Mouse (Mus musculus) T-helper 2 cell (primary cell): Measurements from ENCODE around the gene Slc37a1.
"Not testable (repeated sequence)": the region's sequence is repeated elsewhere in the genome, so short reads cannot be mapped to it uniquely, and the experiment has no call there.

ENCODE experiments used
- in situ Hi-C: fragments of 300-600 bp; cut with MboI, MseI; formaldehyde crosslinking; loops from one replicate; pipeline ENCODE4 v1.15.1; 2025; ENCODE audit warnings: high pct_unique_total_duplicates

The Slc37a1 gene

DNA sequence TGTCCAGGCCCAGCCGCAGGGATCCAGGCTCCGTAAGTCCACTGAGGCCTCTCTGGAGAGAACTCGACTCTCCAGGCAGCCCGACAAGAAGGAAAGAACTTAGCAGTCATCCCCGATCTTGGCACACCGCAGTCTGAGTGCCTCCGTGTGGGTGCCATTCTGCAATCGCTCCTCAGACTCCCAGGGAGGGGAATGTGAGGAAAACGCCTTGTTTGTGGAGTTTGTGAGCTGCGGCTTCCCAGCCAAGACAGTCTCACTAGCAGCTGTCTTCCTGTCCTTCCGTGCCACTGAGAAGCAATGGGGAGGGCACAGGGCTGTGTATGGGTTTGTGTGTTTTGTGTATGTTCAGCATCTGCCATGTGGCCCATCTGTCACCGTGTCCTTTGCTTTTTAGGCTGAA is 62.8 kb downstream of the Slc37a1 start:
- in situ Hi-C loops, result no loop called here

DNA sequence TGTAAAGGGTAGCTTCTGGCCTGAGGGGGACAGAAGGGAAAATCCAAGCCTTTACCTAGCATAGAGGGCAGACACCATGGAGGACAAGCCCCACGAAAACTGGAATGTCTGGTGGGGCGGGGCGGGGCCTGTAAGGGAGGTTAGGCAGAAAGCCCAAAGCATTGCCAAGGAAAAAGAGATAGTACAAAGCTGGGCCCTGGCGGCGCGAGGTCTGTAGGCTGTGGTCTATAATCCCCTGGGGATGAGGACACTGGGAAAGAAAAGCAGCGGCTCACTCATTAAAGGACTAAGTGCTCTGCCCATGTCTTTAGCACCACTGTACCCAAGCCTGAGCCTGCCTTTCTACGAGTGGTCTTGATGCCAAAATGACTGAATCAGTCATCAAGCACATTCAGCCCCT is 65.4 kb downstream of the Slc37a1 start:
- in situ Hi-C loops, result no loop called here

DNA sequence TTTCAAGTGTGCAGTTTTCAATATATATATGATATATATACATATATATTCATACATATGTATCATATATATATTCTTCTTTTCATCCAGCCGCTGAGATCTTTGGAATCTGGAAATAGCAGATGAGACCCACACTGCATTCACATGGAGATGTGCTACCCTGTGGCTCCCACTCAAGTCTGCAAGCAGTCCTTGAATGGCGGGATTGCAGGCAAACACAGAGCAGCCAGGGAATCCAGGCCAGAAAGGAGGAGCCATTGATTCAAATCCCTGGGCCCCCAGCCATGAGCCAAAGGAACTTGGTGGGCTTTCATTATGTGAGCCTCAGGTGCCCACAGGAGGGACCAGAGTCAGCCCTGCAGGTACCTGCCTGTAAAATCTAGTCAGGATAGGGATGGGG is 66.7 kb downstream of the Slc37a1 start:
- in situ Hi-C loops, result no loop called here

DNA sequence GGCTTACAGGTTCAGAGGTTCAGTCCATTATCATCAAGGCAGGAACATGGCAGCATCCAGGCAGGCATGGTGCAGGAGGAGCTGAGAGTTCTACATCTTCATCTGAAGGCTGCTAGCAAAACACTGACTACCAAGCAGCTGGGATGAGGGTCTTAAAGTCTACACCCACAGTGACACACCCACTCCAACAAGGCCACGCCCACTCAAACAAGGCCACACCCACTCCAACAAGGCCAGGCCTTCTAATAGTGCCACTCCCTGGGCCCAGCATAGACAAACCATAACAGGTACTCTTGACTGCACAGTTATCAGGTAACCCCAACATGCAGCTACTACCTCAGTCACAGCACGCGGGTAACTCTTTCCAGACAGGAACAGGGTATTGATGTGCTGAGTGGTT is 68.1 kb downstream of the Slc37a1 start:
- in situ Hi-C loops, result not testable (repeated sequence)

DNA sequence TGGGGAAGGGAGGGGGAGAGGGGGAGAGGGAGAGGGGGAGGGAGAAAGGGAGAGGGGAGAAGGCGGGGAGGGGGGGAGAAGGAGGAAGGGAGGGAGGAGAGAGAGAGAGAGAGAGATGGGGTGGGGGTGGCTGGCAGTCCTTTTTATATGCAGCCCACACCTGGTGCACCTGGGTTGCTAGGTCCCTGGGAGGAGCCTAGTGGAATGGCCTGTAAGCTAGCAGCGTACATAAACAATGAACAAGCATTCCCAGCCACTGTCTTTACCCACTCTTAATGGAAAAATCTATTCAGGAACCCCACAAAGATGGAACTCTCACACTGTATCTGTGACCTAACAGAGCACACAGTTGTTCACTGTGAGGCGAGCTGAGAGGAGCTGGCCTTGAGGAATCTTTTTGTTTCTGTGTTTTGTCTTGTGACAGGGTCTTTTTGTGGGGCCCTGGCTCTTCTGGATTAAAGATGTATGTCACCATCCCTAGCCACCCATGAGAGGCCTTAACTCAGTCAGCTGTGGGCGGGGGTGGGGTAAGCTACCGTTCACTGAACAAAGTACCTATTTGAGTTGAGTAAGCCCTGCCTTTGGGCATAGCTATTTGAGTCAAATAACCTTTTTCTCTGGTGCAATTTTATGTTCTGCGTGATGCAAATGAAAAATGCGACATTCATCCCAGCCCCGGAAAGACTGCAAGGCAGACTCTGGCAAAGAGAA is 69.4 kb downstream of the Slc37a1 start:
- in situ Hi-C loops, result no loop called here

DNA sequence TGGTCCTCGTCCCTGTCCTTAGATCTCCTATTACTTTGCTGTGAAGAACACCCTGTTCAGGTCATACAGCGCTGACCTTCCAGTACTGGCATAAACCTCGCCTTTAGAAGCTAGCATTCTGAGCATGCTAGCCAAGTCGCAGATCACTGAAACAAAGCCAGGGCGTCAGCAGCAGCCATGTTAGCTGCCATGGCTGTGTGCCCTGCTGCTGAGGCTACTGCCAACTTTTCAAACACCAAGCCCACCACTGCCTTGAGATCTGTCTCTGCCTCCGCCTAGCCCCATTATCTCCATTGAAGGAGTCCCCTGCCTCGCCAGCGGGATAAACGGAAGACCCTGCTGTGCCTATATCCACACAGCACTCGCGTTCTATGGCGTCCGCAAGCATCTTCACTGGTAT is 74.0 kb downstream of the Slc37a1 start:
- in situ Hi-C loops, result no loop called here

DNA sequence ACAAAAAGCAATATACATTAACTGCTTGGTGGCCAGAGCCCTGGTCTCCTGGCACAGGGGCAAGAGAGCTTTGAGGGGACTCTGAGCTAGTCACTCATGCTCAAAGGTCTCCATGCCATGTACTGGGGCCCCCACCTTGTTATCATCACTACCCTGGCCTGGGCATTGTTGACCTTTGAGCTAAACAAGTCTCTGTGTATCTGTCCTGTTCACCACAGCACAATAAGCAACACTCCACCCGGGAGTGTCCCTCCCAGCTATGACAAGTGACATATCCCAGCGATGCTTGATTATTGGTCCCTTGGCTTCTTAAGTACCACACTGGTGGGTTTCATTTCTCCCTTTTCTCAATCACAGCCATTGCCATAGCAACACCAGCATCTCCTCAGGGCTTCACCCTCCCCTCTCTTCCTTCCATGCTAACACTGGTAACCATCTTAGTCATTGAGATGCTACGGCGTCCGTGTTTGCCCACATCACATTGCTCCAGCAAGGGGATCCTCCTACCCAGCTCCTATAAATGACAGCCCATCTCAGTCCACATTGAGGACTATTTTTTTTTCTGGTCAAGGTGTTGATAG is 79.1 kb downstream of the Slc37a1 start:
- in situ Hi-C loops, result no loop called here

DNA sequence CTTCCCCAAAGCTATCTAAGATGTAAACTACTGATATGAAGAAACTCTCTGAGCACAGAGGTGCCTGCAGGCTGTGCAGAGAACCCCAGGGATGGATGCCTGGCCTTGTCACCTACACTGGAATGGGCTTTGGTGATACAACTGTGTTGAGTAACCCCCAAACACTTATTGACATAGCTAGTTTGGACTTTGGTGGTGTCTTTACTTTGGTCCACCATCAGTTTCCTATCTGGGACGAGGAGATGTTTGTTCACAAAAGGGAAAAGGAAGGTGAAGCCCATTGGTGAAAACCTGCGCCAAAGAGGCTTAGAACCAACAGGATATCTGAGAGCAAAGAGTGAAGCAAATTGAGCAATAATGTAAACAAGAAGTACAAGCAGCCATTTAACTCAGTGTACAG is 83.6 kb downstream of the Slc37a1 start:
- in situ Hi-C loops, result loop anchor here (5.0 kb wide), 1 partner anchor 122 kb away; no protein-coding TSS in a partner anchor

DNA sequence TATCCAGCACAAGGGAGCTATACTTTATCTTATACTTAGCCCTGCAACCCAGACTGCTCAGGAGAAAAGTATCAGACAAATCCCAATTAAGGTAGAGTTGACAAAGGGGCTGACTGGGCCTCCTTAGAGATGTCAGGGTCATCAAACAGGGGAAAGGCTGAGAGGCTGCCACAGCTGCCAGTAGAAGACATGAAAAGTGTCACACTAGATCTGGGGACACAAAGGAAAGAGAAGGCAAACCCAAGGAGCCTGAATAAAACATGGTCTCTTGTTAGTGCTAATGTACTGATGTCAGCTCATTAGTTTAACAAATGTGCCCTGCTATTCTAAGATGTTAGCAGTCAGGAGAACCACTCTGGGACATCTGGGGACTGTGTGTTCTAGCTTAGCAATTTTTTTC is 84.3 kb downstream of the Slc37a1 start:
- in situ Hi-C loops, result loop anchor here (5.0 kb wide), 1 partner anchor 121 kb away; no protein-coding TSS in a partner anchor

DNA sequence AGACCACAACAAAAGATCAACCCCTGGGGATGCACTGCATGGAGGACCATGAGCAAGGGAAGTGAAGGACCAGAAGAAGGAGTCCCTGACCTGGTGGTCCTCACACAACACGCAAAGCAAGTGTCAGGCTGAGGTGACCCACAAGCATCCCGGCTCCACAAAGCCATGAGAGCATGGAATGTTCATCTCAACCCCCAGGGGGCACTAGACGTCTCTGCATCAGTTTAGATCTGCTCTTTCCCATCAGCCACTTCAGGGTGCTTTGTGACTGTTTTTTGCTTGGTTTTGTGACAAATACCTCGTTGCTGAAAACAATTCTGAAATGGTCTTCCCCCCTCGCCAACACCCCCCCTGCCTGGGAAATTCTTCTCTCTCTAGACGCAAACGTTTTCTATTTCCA is 91.4 kb downstream of the Slc37a1 start:
- in situ Hi-C loops, result no loop called here

DNA sequence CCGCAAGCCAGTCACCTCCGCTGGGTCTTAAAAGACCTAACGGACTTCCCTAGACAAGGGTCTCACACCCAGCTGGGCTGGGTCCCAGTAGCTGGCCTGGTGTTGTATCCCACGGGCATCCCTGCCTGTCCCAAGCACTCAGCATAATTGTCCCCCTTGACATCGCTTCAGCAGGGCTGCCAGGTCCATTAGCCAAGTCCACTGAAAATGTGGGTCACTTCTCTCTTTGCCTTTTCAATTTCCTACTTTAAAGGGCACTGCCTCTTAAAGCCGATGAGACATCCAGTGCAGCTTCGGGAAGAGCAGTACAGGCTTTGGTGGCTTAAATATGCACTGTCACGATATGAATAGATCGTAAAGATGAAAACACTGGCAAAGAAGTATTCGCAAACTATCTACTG is 91.8 kb downstream of the Slc37a1 start:
- in situ Hi-C loops, result no loop called here

DNA sequence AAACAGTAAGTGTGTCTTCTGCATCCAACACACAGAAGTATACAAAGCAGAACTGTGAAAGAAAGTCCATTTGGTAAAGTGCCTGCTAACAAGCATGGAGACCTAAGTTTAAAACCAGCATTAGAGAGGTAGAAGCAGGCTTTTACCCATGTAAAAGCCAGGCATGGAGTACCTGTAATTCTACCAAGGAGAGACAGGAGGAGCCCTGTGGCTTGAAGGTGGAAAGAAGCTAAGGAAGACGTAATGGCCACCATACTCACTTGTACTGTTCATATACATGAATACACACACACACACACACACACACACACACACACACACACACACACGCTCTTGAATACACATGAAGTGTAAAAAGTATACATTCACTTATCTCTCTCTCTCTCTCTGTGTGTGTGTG is 92.5 kb downstream of the Slc37a1 start:
- in situ Hi-C loops, result no loop called here

DNA sequence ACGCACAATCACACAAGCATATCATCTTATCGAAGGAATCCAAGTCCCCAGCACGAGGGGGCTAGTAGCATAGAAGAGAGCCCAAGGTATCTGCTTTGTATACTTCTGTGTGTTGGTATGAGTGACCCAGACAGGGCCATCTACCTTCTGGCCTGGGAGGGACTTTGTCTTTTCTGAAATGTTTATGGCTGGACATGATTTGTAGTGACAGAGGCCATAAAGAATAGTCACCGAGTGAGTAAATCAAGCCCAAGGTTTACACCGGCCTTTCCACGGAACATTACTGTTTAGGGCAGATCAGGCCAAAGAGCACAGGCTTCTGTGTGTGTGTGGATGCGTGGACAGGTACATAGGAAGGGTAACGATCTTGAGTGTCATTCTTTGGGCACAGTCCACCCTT is 93.3 kb downstream of the Slc37a1 start:
- in situ Hi-C loops, result no loop called here

DNA sequence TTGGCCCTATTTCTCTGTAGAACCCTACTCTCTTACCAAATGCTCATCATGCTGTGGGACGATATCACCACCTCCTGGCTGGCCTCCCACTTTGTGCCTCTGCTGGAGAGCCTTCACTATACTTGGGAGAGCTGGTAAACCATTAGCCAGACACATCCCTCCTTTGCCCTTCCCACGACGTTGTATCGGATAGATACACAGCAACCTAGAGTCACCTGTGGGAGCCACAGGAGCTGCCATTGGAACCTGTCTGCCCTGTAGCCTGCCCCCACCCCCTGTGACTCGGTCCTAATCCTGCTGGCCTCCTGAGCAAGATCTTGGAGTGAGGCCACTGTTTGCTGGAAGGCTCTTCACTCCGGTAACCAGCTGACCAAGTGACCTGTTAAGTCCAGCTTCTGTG is 96.7 kb downstream of the Slc37a1 start:
- in situ Hi-C loops, result no loop called here

DNA sequence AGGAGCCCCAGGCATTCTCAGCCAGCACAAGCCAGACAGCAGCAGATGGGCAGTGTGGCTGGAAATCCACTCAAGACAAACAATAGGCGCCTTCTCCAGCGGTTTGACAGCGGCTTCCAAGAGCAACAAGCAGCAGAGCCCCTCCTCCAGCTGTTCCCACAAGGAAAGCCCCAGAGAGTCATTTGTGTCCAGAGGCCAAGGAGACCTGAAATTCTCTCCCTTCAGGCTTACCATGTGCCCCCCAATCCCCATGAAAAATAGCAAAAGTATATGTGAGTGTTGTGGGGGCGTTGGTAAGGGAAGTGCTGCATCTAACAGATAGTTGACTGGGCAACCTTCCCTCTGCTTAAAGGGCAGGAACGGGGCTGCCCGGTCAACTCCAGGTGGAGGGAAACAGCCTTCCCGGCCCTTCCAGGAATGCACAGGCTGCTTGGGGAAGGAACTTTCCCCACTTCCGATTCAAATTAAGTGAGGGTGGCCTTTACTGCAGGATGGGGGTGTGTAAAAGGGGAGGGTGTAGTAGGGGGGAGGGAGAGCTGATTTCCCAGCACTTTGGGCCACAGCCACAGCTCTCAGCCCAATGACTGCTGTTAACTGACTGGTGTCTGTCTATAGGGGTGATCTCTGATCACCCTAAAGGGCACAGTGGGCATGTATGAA is 98.5 kb downstream of the Slc37a1 start:
- in situ Hi-C loops, result no loop called here

DNA sequence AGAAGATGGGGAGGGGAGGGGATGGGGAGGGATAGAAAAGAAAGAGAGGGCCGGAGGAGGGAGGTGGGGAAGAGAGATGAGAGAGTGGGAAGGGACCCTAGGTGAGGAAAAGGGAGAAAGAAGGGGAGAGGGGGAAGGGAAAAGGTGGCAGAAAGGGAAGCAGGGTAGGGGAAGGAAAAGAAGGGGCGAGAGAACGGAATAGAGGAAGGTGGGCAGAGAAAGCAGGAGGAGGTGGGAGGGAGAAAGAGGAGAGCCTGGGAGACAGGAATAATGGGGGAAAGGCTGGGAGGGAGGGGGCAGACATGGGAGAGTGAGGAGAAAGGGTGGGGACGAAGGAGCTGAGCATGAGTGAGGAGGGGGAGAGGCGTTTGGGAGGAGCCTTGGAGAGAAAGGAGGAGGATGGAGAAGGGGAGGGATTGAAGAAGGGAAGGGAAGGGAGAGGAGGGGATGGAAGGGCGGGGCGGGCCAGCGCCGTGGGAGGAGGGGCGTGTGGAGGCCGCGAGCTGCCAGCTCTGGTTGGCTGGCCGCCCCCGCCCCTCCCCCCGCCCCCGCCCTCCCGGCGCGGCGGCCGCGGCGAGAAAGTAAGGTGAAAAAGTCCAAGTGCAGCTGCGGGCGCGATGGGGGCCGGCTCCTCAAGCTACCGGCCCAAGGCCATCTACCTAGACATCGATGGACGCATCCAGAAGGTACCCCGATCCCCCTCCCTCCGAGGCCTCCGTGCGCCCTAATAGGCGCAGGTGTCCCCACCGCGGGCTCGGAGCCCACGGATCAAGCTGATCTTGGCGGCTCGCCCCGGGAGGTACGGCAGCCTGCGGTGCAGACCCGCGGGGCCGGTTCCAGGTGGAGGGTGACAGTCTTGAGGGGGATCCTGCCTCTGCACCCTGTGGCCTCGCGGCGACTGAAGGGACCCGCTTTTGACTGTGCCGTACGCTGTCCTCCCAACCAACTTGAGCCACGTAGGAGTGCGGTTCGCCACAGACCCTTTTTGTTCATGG is 99.4 kb downstream of the Slc37a1 start, which contains the start of gene Pde9a:
Gene Pde9a (plus strand): TSS at position 540 of the 995 bp plus-strand sequence.
- in situ Hi-C loops, result no loop called here

DNA sequence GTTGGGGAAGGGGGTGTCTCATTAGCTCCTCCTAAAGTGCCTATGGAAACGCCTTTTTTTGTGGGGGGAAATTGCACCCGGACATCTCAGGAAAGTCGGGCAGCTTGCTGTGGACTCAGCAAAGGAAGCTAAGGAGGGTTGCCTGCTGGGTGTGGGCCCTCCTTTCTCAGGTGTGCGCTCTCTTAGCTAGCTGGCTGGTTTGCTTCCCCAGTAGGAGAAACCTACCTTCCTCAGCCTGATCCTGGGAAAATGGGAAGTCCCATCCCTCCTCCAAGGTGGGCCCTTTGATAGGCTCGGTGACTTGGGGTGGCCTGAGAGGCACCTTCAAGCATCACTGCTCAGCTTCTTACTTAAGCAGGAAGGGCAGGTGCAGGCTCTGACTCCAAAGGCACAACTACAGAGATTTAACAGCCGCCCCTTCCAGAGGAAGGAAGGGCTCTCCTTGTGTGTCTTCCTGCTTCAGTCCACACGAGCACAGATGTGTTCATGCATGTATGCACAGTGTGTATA is 100.2 kb downstream of the Slc37a1 start:
- in situ Hi-C loops, result no loop called here

DNA sequence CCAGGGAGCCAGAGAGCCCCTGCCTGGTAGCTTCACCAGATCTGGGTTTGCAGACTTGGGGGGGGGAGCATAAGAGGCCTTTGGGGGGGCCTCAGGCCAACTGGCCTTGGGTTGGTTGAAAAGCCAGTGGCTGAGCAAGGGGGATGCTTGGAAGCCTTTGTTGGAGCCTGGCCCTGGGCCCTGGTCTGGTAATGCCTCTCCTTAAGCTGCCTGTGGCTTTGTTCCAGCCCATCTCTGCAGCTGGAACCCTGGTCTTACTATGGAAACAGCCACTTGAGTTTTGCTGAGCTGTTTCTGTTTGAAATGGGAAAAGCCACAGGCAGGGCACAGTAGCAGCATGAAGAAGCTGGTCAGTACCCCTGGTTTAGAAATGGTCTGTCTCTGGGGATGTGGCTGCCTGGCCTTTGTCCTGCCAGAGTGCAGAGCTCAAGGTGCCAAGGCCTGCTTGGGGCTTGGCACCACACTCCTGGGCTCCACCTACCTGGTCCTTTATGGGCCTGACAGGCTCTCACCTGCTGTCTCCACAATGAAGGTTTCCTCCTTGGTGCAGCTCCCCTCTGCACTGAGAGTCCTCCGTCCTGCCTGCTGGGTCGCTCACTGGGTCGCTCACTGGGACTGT is 102.9 kb downstream of the Slc37a1 start:
- in situ Hi-C loops, result no loop called here

DNA sequence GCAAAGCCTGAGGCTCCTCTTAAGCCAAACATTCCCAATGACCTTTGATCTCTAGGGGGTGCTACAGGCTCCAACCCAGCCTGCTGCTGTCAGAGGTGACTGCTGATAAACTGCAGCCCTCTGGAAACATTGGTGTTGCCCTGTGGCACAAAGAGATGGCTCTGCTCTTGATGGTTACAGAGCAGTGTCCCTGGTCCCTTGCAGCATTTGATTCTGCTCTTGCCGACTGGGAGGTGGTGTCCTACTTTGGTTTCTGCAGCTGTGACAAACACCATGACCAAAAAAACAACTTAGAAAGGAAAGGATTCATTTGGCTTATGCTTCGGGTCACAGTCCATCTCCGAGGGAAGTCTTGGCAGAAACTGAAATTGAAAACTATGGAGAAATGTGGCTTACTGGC is 104.9 kb downstream of the Slc37a1 start:
- in situ Hi-C loops, result no loop called here

DNA sequence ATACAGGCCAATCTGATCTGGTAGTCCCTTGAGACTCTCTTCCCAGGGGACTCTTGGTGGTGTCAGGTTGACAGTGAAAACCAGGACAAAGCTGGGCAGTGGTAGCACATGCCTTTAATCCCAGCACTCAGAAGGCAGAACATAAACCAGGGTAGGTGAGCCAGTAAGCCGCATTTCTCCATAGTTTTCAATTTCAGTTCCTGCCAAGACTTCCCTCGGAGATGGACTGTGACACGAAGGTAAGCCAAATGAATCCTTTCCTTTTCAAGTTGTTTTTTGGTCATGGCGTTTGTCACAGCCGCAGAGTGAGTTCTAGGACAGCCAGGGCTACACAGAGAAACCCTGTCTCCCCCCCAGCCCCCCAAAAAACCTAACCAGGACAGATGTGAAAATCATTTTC is 105.4 kb downstream of the Slc37a1 start:
- in situ Hi-C loops, result no loop called here

DNA sequence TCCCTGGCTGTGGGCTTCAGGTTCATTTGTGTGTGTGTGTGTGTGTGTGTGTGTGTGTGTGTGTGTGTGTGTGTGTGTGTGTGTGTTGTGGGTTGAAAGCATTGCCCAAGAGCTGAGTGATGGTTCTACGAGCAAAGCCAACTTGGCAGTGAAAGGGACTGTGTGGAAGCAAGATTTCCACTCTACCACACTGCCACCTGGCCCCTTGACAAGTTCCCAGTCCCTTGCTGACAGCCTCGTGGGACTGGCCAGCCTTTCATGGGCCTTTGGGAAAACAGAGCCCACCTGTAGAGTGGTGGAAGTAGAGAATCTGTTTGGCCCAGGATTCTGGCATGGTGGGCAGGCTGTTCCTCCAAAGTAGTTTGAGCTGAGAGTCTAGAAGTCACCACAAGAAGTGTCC is 107.2 kb downstream of the Slc37a1 start:
- in situ Hi-C loops, result no loop called here
